Mouse (Mus musculus) myocyte (in vitro differentiated cells): ENCODE measurements at regions not wholly inside any gene's neighbourhood (a gene's known extent, or its start where the extent isn't known, plus 50 kb on each side); places are given as distances from the start of the nearest gene placed in this dataset.

Source experiments
- CEBPB ChIP-seq: IDR thresholded peaks from 2 replicates; pipeline ENCODE4 v1.6.1; 2011; ENCODE audit warnings: mild to moderate bottlenecking, moderate library complexity; ENCODE audit not compliant: poor library complexity, insufficient read depth, severe bottlenecking
- E2F4 ChIP-seq: IDR thresholded peaks from one replicate; pipeline ENCODE4 v1.6.1; 2011; ENCODE audit warnings: mild to moderate bottlenecking, control low read depth, moderate library complexity; ENCODE audit not compliant: insufficient read depth
- MAX ChIP-seq: IDR thresholded peaks from one replicate; pipeline ENCODE4 v1.6.1; 2011; ENCODE audit warnings: low read depth, mild to moderate bottlenecking, control low read depth
- MYOD1 ChIP-seq, 3 experiments: IDR thresholded peaks; one replicate each; pipeline ENCODE4 v1.6.1; 2011; ENCODE audit warnings: control low read depth in 2 of 3, low read depth in 2 of 3, mild to moderate bottlenecking in 2 of 3, moderate library complexity in 1 of 3; ENCODE audit not compliant: insufficient read length in 2 of 3, control insufficient read depth in 1 of 3
- MYOG ChIP-seq, 3 experiments: IDR thresholded peaks; one replicate each; pipeline ENCODE4 v1.6.1; 2011; ENCODE audit warnings: control low read depth in 2 of 3, low read depth in 2 of 3, mild to moderate bottlenecking in 2 of 3; ENCODE audit not compliant: insufficient read length in 2 of 3, control insufficient read depth in 1 of 3, insufficient read depth in 1 of 3
- POLR2A ChIP-seq: IDR thresholded peaks from one replicate; pipeline ENCODE4 v1.6.1; 2011; ENCODE audit warnings: low read depth, mild to moderate bottlenecking, control low read depth, moderate library complexity; ENCODE audit not compliant: insufficient read length
- POLR2AphosphoS2 ChIP-seq: IDR thresholded peaks from one replicate; pipeline ENCODE4 v1.6.1; 2011; ENCODE audit warnings: low read depth, control low read depth; ENCODE audit not compliant: insufficient read length
- TCF12 ChIP-seq: IDR thresholded peaks from one replicate; pipeline ENCODE4 v1.6.1; 2011; ENCODE audit warnings: mild to moderate bottlenecking, control low read depth; ENCODE audit not compliant: poor library complexity, insufficient read depth, severe bottlenecking
- TCF3 ChIP-seq: IDR thresholded peaks from one replicate; pipeline ENCODE4 v1.6.1; 2011; ENCODE audit warnings: low read depth, control low read depth; ENCODE audit not compliant: insufficient read length
- USF1 ChIP-seq: IDR thresholded peaks from one replicate; pipeline ENCODE4 v1.6.1; 2011; ENCODE audit warnings: low read depth, mild to moderate bottlenecking, control low read depth, moderate library complexity

DNA sequence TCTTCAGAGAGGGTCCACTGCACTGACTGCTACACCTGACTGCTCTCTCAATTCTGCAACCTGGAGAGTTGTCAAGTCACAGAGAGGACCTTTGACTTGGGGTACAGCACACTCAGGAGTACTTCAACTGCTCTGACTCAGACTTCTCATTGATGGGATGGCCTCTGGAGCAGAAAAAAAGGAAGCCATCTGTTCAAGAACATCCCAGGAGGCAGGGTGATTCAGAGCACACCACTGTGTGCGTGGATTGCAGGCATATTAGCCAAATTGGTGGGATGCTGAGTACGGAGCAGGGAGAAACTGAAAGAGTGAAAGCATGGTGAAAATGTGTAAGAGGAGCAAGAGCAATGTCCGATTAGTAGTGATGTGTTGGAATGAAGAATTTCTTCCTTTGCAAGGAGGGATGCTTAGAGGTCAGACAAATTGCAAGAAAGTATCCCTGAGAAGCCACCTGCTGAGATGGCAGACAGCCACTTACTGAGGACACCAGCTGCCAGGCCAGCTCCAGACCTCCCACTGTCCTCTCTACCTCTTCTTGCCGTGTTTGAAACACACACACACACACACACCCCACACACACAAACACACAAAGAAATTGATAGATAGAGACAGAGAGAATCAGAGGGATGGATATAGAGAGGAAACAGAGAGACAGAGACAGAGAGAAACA lies 119.2 kb upstream of the Slco3a1 start:
- TF ChIP-seq POLR2A (no peak), POLR2AphosphoS2 (no peak), TCF12 (no peak), E2F4 (no peak), MAX (no peak), TCF3 (no peak), USF1 (no peak), MYOD1 (IDR thresholded peaks at IDR 0.05; ENCODE audit: control insufficient read depth in 1 of 3, insufficient read length in 2 of 3, low read depth in 2 of 3) (no peak), CEBPB (no peak), MYOG (IDR thresholded peaks at IDR 0.05; ENCODE audit: control insufficient read depth in 1 of 3, insufficient read depth in 1 of 3, insufficient read length in 2 of 3, low read depth in 2 of 3) (no peak)
